Mouse (Mus musculus) spleen, postnatal 4 days (tissue): ENCODE results near the gene Picalm.

Source experiments
- DNase-seq, 2 experiments: peaks; one replicate each; pipeline ENCODE4 v3.0.0; 2022; ENCODE audit warnings: low spot score in 2 of 2

Gene Picalm

GRCm38 (mm10) chr7:90129732-90130392 lies at the start of gene Picalm:
TSS of gene Picalm (plus strand) at chr7:90130213.
- DNase-seq = peak; percentile 99

- DNase-seq = no peak
Measured at GRCm38 (mm10) chr7:90083799-90084198, 46.2 kb upstream of the Picalm start.

DNA sequence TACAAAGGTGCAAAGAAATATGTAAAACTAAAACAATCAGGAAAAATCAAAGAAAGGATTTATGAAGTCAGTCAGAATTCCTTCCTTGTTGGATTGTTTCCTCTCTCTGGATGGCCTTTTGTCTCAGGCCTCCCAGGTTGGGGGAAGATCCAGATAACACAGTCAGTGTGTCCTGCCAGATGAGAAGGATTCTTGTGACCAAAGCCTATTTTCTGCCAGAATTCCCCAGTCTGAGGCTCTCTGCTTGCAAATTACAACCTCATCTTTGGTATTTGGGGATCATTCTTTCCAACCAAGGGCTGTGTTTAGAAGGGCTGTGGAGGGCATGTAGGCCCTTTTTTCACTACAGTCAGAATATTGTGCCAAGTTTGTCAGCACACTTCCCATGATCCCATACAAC lies 45.5 kb upstream of the Picalm start:
- DNase-seq = no peak

DNA sequence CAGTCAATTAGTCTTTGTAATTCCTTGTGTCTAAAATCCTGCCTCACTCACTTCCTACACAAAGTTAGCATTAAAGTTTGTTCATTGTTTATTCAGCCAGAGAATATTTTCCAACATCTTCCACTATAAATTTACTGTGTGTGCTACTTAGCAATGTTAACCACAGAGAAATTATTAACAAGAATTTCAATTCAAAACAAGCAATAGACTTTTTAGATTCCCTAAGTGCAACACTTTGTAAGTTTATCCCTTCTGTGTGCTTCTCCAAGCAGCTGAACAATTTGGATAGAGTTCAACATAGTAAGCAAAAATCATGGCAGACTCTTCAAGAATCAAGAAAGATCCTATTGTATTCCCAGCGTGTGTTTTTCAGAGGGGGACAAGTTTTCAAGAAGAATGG lies 44.3 kb upstream of the Picalm start:
- DNase-seq = no peak

- no peak for DNase-seq
Measured at GRCm38 (mm10) chr7:90086821-90087220, 43.2 kb upstream of the Picalm start.

GRCm38 (mm10) chr7:90090996-90091395 lies 39.0 kb upstream of the Picalm start:
- no peak for DNase-seq

DNA sequence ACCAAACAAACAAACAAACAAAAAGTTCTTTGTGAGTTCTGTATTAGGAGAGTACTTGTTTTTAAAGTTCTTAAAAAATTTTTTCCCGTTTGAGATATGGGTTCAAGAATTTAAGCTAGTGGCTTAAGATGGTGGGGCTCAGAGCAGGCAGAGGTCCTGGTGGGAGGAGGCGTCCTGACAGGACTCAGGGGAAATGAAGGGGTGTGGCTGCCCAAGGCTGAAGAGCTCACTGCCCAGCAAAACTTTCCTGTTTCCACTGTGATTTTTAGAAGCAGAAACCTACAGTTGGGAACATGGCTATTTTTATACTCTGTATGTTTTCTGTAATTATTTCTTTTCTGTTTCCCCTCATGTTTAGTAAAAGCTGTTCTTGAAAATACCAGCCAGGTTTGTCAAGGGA lies 38.3 kb upstream of the Picalm start:
- no peak for DNase-seq

- no peak for DNase-seq
Measured at GRCm38 (mm10) chr7:90092452-90093450, 37.3 kb upstream of the Picalm start.

- no peak for DNase-seq
Measured at GRCm38 (mm10) chr7:90095097-90095496, 34.9 kb upstream of the Picalm start.

GRCm38 (mm10) chr7:90095766-90096372 lies 34.1 kb upstream of the Picalm start:
- no peak for DNase-seq

DNA sequence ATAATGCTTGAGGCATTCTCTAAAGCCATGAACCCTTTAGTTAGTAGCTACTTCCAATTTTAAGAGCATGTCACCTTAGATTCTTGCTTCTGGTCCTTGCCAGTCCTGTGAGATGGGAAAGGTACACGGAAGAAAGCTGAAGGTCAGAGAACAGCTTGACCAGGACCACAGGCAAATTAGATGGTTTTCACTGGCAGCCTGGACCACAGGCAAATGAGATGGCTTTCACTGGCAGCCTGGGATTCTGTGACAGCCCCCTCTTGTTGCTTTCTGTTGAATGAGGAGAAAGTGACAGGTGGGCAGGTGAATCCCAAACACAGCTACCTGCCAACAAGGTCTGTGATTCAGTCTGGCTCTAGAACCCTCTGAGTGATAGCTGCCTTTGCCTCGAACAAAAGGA lies 33.4 kb upstream of the Picalm start:
- DNase-seq = no peak

GRCm38 (mm10) chr7:90098253-90098652 lies 31.8 kb upstream of the Picalm start:
- DNase-seq = no peak

- no peak for DNase-seq
Measured at GRCm38 (mm10) chr7:90099248-90099647, 30.8 kb upstream of the Picalm start.

GRCm38 (mm10) chr7:90100614-90101160 lies 29.3 kb upstream of the Picalm start:
- DNase-seq = no peak

DNA sequence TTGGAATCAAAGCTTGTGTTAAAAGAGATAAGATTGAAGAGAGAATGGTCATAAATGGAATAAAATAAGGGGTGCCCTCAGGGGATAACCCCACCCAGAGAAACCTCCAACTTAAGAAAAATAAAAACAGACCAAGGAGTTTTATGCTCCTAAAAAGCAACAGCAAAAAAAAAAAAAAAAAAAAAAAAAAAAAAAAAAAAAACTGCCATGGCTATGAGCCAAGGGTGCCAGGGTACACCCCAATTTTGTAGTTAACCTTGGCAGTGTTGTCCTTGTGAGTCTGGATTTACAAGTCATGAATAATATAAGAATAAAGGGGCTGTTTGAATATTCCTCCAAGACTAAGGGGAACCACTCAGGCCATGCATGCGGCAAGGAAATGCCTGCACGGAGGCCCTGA lies 13.9 kb upstream of the Picalm start:
- no peak for DNase-seq

DNA sequence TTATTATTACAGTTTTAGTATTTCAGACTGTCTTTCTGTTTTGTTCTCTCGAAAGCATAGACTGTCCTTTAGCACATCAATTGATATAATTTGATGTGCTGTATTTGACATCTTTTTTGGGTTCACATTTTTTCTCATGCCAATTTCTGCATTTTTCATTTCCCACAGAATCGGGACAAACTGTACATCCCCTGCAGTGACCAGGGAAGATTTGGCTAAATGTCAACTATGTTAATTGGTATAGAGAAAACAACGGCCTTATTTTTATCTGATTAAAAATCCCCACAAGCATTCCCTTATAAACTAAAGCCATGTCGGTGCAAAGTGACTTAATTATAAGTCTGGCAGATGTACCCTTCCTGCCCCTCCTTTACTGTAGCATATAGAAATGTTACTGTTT lies 9.9 kb upstream of the Picalm start:
- no peak for DNase-seq

DNA sequence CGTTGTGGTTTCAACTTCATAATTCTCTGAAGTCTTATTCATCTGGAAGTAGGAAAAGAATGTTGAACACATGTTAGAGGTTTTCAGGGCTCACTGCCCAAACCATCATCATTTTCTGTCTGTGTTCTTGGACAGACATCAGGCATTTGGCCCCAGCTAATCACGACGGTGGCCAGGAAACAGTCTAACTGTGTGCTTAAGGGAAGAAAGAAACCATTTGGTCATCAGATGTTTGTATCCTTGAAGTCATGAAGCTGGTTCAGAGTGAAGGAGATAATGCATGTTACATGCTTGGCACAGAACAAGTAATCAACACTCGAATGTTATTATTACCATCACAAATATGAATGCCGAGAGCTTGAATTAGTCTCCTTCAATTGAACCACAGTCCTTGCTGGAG lies 5.0 kb upstream of the Picalm start:
- no peak for DNase-seq

DNA sequence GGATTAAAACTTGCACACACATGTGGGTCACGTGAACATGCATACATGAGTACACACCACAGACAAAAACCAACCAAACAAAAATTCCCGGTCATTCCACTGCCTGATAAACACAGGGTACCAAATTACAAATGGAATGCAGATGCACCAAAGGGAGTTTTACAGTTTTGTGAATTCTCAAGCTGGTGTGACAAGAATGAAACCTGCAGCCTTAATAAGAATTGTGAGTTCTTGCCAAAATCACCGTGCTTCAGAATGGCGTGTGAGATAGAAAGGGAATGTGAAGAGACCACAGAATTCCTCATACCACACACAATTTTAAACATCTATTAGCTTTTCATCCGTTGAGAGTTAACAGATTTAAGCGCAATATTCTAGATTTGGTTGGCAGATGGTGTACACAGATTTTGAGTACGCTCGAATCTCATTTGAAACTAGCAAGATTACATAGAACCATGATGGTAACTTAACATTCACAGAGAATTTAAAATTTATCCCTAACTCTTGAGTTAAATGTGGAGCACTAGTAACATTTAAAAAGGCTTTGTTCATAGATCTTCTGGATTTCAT lies 1.3 kb upstream of the Picalm start:
- no peak for DNase-seq

GRCm38 (mm10) chr7:90129271-90129731 lies 712 bp upstream of the Picalm start:
- DNase-seq = peak; percentile 37 to 67

DNA sequence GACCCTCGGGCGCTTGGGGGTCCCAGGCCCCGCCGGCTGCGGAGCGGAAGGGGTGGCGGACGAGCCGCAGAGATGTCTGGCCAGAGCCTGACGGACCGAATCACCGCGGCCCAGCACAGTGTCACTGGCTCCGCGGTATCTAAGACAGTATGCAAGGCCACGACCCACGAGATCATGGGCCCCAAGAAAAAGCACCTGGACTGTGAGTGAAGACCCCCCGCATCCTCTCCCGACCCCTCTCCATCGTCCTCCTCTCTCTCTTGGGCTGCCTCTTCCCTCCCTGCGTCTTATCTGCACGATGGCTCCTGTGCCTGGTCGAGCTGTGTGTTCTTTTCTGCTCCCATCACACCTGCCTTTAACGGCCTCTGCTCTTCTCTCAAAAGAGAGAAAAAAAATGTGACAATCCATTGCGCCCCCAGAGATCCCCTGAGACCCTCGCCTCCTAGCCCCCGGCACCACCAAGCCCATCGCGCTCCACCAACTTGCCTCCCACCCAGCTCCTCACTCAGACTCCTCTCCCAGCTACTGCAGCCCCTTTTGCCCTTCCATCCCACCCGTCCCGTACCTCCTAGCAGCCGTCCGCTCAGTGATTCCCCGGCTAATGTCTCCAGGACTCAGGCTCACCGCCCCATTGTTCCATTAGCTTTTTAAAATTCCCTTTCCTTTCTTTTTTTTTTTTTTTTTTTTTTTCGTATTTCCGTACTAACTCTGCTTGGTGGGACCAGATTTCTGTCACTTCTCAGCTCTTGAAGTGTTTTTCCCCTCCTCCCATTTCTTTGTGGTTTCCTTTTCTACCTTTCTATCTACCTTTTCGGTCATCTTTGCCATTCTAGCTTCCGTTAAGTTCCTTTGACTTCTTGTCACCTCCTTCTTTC lies 725 bp downstream of the Picalm start:
- DNase-seq = peak; percentile 51 to 77

DNA sequence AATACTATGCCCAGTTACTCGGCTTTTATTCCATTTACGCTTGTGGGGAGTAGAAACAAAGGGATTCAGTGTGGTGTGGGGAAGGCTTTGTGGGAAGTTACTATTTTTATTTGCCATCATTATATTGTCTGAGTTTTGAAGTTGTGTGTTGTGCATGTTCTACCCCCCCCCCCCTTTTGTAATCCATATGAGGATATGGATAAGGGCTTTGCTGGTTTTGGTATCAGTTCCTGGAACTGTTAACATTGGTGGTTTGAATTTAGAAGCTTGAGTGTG lies 1.3 kb downstream of the Picalm start:
- DNase-seq = no peak
